Mouse (Mus musculus) c-Kit-negative CD71-positive TER-119-positive erythroid progenitor cells, embryonic 14.5 days (primary cell): ENCODE measurements around the gene Pola1.

ENCODE experiments used
- DNase-seq: peaks from one replicate; pipeline ENCODE4 v3.0.0-alpha.2; 2013; ENCODE audit warnings: low read depth, low spot score

Gene Pola1

DNA sequence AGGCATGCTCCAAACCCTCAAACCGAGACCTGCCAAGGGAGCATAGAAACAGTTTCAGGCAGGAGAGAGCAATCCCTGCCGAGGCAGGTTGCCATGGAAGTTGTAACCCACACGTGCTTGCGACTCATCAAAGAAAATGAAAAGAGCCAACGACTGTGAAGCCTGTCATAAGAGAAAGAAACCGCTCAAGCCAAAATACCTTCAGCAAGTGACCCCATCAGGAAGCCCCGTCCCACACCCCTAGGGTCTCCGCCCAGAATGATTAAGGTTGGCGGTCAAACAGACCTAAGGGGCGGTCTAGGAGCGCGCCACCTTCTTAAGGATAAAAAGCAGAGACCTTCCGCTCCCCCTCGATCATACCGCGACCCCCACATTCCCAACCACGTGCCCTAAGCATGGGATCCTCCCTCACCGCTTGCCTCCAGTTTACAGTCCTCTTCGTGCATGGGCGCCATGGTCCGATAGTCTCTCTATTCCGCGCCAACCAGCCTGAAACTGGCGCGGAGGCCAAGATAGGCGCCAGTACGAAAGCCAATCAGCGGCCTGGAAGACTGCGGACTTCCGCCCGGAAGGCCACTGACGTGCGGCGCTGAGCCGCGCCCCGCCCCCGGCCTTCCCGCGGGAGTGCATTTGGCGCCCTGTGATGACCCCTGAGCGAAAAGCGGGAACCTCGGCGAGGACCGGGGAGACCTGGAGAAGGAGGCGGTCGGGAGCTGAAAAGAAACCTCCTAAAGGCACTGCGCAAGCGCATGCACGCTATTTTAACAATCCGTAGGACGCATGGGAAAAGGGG is at the start of gene Pola1:
TSS of gene Pola1 (minus strand) at position 499 of the 793 bp plus-strand sequence.
- DNase-seq = peak; percentile 63

- no peak for DNase-seq
These were observed 44.3 kb upstream of the Pola1 start for GRCm38 (mm10) chrX:93676228-93676627.

GRCm38 (mm10) chrX:93674836-93675795 is 43.2 kb upstream of the Pola1 start:
- DNase-seq = peak; percentile 73

DNA sequence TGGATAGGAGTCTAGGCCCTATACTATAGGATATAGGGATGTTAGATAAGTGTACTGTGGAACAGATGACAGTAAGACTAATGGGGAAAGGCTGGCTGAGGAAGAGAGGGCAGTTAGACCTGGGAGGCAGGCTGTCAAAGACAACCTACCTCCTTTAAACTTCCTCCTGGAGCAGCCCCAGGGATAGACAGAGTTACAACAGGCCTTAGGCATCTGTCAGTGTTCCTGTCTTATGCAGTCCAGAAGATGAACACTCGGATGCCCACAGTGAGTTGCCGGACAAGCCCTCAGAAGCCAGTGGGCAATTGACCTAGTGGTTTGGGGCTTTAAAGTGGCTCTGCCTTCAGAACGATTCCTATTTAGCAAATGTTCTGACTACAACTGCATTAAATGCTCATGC is 42.5 kb upstream of the Pola1 start:
- no peak for DNase-seq

GRCm38 (mm10) chrX:93664787-93665186 is 32.8 kb upstream of the Pola1 start:
- peak; percentile 38 for DNase-seq

DNA sequence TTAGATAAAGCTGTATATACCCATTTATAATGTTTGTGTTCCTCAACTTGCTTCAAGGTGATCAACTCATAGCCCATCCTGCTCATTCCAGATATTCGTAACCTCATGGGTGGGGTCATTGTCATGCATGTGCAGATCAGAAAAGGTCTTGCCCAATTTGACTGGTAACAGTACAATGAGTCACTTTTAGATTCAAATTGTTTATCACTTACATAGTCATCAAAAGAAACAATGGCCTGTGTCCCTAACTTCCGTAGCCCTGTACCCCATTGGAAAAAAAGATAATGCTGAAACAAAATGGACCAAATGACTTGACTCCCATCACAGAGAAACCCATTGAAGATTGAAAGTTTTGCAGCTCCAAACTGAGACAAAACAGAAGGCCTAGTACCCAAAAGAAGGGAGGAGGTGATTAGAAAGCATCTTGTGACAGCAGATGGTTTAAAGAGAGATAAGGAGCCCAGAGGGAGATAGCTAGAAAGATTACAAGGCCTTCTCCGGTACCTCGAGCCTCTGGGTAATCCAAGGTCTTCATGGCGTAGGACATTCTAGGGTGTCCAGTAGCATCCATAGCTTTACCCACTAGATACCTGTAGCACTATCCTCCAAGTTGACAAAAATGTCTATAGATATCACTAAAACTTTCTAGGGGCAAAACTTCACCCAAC is 32.1 kb upstream of the Pola1 start:
- no peak for DNase-seq

- no peak for DNase-seq
These were observed 23.2 kb upstream of the Pola1 start for GRCm38 (mm10) chrX:93655153-93655552.

DNA sequence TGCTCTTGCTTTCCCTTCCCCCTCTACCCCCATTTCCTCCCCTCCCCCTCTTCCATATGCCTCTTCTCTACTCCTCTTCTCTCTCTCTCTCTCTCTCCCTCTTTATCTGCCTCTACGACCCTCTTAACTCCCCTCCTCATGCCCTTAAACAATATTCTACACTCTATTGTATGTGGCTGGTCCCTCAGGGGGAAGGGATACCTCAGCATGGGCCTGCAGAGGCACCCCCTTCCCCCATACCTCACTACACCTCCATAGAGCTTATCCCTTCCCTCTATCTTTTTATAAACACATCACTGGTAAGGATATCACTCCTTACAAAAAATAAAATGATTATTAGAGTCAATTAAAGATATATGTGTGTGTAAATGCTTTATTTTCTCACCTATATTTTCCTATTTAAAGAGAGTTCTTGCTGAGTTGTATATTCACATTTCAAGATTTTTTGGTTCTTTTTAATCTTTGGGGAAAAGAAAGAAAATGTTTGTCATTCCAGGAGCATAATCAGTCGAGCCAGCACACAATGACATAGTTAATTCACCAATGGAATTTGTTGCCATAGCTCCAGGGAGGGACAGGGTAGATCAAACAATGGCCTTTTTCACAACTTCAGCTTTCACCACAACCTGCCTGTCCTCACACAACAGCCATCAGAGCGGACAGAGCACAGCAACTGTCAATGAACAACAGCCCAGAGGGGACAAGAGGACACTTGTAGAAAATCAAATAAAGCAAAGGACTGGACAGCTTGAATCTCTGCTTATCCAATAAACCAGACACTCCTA is 22.5 kb upstream of the Pola1 start, which contains the start of gene Pcyt1b:
TSS of gene Pcyt1b (plus strand) at position 646 of the 785 bp plus-strand sequence.
- no peak for DNase-seq

DNA sequence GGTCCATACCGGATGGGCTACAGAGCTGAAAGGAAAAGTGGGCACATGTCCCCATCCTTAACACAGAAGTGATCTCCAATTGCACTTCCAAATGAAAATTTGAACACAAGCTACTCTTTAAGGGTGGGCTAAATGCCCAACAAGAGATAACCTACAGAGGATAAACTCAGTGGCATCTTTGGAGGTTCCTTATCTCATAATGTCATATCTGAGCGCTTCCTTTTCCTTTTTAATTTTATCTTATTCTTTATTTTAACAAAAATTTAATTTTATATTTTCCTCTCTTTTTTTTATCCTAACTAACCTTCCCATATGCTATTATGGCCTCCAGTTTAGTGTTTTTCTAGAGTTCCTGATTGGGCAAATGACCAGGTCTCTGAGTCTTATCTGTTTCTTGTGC is 18.8 kb upstream of the Pola1 start:
- no peak for DNase-seq

- DNase-seq = no peak
These were observed 12.1 kb upstream of the Pola1 start for GRCm38 (mm10) chrX:93644022-93644421.

DNA sequence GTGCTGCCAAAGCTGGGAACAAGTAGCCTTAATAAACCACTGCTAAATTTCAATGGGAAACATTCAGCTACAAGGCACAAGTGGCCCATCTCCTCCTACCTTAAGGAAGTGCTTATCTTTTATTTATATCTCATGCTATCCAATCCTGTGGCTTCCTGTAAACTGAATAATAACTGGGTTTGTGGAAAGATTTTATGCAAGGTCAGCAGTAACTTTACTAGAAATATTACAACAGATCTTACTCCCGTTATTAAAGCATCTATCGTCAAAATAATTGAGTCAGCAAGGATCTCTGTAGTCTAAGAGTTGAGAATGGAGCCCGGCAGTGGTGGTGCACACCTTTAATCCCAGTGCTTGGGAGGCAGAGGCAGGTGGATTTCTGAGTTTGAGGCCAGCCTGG is 11.6 kb upstream of the Pola1 start:
- no peak for DNase-seq

- DNase-seq = no peak
These were observed 3.0 kb upstream of the Pola1 start for GRCm38 (mm10) chrX:93634861-93635375.

- no peak for DNase-seq
These were observed 1.7 kb downstream of the Pola1 start for GRCm38 (mm10) chrX:93630256-93630655.

- DNase-seq = no peak
These were observed 29.7 kb downstream of the Pola1 start for GRCm38 (mm10) chrX:93602214-93602613.

DNA sequence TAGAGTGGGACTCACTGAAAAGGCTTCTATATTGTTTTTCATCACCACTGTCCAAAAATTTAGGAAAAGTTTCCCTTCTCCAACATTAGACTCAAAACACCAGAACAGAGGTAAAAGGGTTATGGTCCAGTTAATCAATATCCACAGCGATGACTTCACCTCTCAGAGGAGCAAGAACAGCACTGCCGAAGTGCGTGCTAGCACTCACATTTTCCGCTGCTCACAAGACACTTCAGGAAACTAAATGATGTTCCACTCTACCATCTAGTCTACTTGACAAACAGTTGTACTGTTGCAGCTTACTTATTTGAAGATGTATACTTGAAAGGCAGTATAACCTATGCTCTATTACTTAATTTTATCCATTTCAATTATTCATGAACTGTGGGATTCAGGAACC is 37.7 kb downstream of the Pola1 start:
- no peak for DNase-seq

GRCm38 (mm10) chrX:93580931-93581330 is 51.0 kb downstream of the Pola1 start:
- no peak for DNase-seq

DNA sequence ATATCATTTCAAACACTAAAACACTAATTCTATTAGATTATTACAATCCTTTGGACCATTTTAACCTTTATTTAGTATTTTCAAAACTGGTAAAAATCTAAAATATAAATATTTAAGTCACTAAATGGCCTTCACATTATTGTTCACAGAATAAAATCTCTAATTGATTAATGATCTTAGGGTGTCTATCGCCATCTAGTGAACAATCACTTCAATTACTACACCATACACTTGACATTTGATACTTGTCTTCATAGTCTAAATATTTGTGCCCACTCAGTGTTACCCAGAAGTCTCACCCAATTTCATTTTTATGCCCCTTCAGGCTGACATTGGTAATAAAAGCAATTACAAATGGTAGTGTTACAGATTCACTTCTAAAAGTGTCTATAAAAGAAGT is 74.8 kb downstream of the Pola1 start:
- DNase-seq = no peak

DNA sequence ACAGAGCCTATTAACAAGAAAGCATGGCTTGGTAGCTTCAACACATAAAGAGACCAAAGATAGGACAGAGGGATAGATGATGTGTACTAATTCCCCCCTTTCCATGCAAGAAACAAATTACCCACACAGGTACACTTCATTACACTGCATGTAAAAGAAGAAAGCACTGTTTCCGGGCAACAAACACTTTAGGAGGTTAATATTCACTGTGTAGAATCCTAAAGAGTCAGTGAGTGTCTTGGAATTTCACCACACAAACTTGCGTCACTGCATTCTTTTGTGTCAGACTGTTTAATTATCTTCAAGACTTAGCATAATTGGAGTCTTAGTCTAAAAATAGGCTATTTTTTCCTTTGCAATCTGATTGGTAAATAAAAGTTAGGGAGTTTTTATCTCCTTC is 92.2 kb downstream of the Pola1 start:
- no peak for DNase-seq

- no peak for DNase-seq
These were observed 129.0 kb downstream of the Pola1 start for GRCm38 (mm10) chrX:93502865-93503353.

GRCm38 (mm10) chrX:93497597-93497996 is 134.4 kb downstream of the Pola1 start:
- DNase-seq = no peak

- DNase-seq = no peak
These were observed 166.2 kb downstream of the Pola1 start for GRCm38 (mm10) chrX:93465711-93466110.
